Mouse (Mus musculus) ES-E14 (cell line): ENCODE data around the gene Vtn.

ENCODE experiments used
- CHD2 ChIP-seq: IDR thresholded peaks from 2 replicates; pipeline ENCODE4 v1.6.1; 2014; ENCODE audit warnings: mild to moderate bottlenecking, low read depth, low read length, inconsistent platforms
- ZNF384 ChIP-seq: IDR thresholded peaks from 2 replicates; pipeline ENCODE4 v1.6.1; 2012; ENCODE audit warnings: low read depth, low read length, inconsistent platforms

DNA sequence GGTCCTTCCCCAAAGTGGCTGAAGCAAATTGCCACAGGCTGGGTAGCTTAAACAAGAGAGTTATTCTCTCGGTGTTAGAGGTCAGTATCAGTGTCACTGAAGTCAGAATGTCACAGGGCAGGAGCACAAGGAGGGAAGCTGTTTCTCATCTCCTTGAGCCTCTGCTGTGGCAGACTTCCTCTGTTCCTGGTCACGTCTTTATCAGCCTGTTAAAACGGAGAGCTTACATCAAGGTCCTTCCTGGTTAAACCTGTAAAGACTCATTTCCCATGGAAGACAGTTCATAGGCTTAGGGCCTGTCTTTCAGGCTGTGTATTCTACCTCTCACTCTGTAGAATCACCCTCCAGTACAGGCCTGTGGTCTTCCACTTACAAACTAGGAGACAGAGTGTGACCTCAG lies 31.0 kb upstream of the Vtn start:
- TF ChIP-seq CHD2 (no peak), ZNF384 (no peak)
